Mouse (Mus musculus) spleen, postnatal 14 days (tissue): Measurements from ENCODE around the gene Lrrc51.
"Not testable (repeated sequence)": the region's sequence is repeated elsewhere in the genome, so short reads cannot be mapped to it uniquely, and the experiment has no call there.

Experiments used
- DNase-seq, 2 experiments: peaks; one replicate each; pipeline ENCODE4 v3.0.0; 2021 to 2022; ENCODE audit warnings: low spot score in 2 of 2

Gene Lrrc51

DNA sequence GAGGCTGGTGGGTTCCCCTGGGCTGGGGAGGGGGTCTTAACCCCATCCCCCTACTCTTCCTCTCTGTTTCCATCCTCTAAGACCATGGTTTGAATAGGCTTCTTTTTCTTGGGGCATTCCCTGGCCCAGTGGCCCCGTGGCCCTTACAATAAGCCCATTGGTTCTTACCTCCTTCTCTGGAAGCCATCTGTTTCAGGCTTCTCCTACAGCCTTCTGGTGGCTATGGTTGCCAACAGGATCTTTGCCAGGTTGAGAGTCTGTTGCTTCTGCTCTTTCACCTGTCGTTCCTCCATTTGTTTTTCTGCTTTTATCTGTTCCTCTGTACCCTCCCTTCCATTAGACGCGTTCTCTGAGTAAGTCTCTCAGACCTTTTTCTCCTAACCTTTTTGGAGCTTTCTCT lies 3.9 kb upstream of the Lrrc51 start:
- DNase-seq: no peak

DNA sequence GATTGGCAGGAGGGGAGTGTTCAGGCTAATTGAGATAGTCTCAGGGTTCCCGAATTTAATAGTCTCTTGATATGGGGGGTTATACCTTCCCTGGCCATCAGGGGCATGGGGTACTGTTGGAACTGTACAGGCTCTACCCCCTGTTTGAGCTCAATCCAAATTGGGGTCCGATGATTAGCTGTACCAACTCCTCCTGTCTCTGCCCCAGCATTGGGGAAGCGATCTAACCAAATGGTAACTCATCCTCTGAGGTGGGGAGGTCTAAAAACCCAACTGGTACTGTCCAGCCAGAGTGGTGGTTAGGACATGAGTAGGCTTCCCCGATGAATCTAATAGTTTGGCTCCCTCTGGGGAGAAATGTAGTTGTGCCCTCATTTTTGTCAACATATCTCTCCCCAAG lies 3.3 kb upstream of the Lrrc51 start:
- DNase-seq: no peak

DNA sequence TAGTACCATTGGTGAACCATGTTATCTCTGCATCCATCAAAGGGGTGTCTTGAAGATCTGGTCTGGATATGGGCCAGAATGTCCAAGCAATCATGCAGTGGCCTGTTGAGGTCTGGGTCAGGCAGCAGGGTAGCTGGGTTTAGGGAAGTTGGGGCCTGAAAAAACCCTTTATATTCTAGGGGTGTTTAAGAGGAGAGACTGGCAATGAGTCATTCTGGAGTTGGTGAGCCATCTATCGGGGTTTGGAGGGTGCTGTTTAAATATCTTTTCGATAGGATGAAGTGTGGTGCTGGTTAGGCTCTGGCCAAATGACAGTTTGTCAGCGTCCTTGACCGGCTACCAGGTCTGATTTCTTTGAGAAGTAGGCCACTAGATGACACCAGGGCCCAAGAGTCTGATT lies 2.3 kb upstream of the Lrrc51 start:
- DNase-seq: no peak

DNA sequence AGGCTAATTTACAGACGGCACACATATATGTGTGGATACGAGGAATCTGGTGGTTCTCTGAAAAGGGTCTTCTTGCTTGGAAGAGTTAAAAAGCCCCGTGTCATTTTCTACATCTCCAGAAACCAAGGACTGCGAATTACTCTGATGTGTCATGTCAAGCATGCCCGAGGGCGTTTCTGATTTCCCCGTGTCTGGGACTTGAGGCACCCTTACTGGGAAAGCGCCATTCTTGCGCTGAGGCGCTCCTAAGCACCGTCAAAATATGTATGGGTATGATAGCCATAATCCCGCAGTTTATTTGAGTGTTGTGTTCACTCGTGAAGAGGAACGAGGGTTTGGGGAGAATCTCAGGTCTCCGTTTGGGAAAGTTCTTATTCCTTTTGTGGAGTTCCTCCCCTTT lies 395 bp downstream of the Lrrc51 start:
- DNase-seq: peak in 1 of 2 experiments; percentile 14

DNA sequence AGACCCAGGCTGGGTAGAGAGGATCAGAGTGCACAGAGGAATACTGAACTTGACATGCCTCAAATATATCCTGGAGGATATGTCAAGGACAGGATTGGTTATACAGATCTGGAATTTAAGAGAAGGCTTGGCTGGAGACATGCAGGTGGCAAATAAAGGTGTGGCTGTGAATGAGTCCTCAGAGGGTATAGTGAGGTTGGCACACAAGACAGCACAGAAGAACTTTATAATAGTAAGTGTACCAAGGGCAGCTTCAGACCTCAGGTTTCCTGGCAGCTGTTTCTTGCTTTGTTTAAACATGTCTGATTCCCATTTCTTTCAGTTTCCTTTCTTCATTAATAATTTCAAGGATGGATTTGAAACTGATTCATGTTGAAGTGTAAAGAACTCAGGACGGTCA lies 1.1 kb downstream of the Lrrc51 start:
- no peak for DNase-seq

DNA sequence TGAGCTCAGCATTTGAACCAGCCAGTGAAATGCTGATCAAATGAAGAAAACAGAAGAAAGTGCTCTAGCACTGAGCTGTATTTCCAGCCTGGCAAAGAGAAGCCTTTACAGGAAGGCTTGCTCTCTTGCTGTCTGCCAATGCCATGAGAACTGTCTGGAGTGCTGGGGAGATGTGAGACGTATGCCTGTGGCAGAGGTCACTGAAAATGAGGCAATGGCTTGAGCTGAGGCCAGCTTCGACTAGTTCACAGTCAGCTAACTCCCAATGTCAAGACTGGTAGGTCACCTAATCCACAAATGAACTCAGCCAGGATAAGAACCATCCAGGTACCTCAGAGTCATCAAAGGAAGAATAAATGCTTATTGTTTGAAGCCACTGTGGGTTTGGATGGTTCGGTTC lies 5.6 kb downstream of the Lrrc51 start:
- no peak for DNase-seq

DNA sequence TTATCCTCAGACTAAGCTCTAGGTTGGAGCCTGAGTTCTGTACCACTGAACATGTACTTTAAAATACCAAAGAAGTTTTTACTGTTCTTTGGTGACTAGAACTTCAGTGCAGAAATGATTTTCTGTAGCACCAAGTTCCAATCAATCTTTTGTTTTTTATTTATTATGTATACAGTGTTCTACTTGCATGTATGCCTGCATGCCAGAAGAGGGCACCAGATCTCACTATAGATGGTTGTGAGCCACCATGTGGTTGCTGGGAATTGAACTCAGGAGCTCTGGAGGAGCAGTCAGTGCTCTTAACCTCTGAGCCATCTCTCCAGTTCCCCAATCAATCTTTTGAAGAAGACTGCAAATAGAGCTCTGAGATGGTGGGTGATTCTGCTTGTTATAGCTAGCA lies 7.8 kb downstream of the Lrrc51 start:
- DNase-seq: not testable (repeated sequence)

DNA sequence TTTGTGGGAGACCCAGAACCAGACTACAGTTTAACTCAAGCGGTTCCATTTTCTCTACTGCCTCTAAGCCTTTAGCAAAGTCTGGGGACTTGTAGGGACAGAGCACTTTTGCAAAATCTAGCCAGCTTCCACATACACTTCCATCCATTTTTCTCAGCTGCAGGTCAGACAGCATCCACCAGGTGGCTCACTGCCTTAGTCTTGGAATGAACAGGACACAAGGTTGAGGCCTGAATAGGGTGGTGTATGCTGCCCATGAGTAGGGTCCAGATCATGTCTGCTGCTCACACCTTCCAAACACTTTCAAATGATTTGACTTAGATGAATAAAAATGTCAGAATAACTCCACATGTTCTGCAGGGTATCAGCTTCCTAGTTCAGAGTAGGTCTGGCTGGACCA lies 15.6 kb downstream of the Lrrc51 start:
- DNase-seq: peak in 1 of 2 experiments; percentile 49

DNA sequence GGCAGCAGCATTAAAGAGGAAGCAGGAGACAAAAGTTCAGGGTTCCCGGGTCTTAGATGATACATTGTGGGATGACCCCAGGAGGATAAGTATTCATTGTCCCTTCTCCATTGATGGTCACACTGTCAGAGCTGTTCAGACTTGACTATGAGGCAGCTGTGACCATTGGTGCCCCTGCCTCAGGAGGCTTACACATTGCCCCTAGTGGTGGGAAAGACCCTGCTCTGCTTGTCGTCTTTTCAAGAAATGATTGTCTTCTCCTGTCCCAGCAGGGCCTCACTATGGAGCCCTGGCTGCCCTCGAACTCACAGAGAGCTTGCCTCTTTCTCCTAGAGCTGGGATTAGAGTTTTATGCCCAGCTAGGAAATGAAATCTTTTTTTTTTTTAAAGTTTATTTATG lies 21.7 kb downstream of the Lrrc51 start:
- no peak for DNase-seq

DNA sequence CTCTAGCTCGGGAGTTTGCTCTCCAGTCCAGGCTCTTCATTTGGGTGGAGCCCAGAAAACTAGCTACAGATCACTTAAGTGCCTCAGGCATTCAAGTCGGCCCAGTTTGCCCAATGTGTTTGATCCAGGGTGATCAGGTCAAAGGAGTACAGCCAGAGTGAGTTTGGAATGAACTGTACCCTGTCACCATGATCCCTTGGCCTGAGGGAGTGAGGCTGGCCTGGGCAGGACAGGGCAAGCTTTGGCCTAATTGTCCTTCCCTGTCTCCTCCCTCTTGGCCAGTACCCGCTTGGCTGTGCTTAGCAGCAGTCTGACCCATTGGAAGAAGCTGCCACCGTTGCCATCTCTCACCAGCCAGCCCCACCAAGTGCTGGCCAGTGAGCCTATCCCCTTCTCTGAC lies 23.6 kb downstream of the Lrrc51 start:
- DNase-seq: no peak

DNA sequence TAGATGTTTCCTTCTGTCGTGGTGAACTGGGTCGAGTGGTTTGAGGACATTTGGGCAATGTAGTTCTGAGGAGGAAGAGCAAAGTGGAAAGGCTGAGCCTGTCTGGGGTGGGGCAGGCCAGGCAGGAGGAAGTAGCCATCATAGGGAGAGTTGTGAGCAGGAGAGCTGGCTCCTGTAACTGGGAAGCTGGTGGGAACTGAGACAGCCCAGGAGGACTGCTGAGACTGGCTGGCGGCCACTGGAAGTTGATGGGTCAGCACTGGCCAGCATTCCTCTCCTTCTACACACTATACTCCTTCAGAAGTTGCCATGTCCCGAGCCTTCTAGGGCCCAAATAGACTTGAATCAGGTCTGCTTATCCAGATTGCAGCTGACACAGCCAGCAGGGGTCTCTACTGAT lies 25.3 kb downstream of the Lrrc51 start:
- no peak for DNase-seq

DNA sequence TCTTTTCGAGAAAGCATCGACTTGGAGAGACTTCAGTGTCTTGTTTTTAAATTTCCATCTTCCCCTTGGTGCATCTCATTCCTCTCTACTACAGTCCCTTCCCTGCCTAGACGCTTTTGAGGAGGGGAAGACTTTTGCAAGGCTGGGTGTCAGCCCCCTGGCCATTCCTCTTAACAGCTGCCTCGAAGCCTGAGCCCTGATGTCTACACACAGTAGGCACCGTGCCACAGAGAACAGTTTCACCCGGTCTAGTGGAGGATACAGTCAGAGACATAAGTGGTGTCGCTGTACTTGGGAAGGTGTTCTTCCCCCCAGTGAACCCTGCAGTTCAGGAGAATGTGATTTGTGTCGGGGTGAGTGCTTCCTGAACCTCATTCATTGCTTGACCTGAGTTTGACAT lies 27.0 kb downstream of the Lrrc51 start:
- no peak for DNase-seq

DNA sequence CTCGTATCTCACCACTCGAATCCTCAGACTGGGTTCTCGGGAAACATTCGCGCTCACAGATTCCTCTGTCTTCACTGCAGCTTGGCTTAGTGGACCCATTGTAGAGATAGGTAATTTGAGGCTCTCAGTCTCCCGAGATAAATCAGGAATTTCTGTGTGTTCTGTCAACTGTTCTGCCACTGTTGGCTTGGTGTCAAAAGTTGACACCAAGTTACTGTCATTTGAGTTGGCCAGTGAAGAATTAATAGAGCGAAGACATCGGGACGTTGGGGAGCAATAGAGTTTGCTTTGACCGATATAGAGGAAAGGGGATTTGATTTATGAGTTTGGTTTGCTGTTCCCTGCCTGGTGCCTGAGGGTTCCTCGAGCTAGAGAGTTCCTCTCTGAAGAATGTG lies 27.4 kb downstream of the Lrrc51 start, which contains the start of gene Tomt:
Gene Tomt, minus strand, starts transcription at position 73 of the 395 bp plus-strand sequence.
- DNase-seq: no peak

DNA sequence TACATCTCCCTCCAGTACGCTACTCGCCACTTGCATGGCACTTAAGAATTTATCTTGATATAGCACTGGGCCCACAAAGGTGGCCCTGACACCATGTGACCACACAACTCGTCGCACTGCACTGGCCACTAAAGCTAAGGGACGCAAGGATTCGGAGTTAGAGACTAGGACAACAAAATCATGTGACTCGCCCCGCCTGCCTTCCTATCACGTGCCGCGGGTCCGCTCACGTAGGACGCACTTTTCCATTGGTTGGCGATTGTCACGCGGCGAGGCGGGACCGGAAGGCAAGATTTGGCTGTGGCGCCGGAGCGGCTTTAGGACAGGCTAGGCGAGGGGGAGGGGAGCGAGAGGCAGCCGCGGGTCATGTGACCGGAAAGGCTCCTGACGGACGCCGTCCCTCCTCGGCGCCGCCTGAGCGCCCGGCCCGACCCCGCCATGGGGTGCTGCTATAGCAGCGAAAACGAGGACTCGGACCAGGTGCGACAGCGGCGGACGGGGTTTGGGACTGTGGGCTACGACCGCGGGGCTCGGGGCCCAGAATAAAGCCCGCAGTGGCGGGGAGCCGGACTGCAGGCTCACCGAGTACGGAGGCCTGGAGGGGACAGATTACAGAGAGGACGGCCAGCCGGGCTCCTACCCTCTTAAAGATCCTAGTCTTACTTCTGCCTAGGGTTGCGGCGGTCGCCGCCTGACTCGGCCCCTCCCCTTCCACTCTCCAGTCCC lies 28.0 kb downstream of the Lrrc51 start, which contains the start of gene Lamtor1:
Gene Lamtor1, plus strand, starts transcription at position 344 of the 726 bp plus-strand sequence.
- DNase-seq: peak; percentile 96 to 98

DNA sequence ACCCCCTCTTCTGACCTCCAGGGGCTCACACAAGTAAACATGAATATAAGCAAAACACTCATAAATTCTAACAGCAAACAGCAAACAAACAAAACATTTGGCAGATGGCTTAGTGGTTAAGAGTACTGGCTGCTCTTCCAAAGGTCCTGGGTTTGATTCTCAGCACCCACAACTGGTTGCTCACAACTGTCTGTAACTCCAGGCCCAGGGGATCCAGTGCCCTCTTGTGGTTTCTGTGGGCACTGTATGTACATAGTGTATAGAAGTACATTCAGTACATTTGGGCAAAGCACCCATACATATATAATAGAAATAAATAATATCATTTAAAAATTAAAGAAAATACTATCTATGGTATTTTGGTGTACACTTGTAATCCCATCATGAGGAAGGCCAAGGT lies 30.8 kb downstream of the Lrrc51 start:
- DNase-seq: no peak

DNA sequence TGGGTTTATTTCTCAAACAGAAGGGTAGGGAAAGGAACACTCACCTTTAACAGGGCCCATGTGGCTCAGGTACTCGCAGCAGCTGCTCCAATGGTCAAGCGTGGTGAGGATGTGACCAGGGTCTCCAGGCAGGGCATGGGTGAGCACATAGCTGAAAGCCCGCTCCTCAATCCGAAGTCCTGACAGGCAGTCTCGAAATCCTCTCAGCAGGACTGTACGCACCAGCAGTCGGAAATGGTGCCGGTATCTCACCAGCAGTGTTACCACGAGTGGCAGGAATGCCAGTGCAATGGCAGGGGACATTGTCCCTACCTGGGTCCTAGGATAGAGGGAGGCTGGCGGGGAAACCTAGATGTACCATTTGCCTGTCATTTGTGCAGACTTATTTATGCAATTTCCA lies 31.7 kb downstream of the Lrrc51 start:
- no peak for DNase-seq

DNA sequence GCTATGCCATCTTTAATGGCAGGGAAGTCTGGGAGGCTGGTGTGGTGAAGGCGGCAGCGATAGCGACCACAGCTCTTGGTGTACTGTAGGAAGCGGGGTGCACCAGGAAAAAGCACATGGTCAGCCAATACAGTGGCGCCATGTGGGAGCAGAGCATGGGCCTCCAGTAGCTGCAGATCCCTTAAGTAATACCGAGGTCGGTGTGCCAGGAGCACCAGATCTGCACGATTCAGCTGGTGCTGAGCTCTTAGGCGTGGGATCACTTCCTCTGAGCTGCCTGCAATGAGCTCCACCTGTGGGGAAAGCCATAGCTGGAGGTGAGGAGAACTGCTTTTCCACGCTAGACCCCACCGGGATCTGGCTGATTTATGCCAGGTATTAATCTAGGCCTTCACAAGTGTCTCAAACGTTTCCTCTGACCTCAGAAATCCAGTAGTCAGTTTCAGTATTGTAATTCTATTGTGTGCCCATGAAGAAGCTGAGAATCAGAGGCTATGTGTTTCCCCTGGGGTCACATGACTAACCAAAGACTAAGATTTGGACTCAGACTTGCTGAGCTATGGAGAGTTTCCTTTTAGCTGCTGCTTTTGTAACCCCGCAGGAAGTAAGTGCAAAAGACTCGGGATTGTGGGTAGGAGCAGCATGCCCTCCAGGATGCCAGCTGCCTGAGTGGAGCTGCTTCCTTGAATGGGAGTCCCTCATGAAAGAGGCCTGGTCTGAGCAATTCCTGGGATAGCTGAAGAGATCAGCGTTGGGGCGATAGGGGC lies 33.2 kb downstream of the Lrrc51 start:
- DNase-seq: no peak

DNA sequence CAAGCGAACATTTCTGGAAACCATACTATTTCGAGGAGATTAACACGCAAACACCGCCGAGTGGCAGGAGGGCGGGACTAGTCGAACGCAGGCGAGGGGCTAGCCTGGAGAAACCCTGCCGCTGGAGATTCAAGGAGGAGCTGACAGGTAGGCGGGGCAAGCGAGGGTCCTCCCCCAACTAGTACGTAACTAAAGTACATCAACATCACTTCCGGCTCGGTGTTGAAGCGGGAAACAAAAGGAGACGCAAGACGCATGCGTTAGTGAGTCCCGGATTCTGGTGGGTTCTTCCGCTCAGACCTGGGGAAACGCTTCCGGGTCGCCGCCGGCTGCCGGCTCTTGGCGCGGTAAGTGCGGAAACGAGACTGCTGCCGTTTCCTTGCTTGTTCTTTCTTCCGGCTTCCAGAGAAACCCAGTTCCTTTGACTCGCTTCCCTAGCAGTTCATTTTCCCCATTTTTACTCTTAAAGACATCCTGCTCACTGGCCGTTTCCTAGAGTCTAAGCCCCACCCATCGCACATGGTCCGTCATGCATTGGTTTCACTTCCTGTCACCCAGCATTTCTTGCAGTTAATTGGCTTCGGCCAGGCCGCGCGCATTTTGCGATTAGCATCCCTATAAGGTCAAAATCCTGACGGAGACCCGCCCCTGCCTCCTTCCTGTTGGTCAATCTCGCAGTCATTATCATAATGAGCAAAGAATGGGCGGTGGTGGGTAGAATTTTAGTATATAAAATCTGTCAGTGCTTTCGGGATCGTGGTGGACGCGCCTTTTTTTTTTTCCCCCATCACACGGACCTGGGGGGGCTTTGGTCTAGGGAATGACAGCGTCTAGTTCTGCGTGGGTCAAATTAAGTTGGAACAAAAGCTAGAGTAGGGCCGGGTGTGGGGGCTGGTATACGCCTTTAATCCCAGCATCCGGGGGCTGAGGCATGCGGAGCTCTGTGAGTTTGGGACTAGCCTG lies 37.3 kb downstream of the Lrrc51 start:
- peak; percentile 90 to 92 for DNase-seq

DNA sequence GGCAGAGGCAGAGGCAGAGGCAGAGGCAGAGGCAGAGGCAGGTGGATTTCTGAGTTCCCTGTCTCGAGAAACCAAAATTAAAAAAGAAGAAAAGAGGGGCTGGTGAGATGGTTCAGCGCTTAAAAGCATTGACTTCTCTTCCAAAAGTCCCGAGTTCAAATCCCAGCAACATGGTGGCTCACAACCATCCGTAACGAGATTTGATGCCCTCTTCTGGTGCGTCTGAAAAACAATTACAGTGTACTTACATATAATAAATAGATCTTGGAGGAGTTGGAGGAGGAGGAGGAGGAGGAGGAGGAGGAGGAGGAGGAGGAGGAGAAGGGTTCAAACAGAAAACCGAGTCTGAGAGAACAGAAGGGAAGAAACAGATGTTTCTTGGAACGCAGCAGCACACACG lies 38.0 kb downstream of the Lrrc51 start:
- no peak for DNase-seq

DNA sequence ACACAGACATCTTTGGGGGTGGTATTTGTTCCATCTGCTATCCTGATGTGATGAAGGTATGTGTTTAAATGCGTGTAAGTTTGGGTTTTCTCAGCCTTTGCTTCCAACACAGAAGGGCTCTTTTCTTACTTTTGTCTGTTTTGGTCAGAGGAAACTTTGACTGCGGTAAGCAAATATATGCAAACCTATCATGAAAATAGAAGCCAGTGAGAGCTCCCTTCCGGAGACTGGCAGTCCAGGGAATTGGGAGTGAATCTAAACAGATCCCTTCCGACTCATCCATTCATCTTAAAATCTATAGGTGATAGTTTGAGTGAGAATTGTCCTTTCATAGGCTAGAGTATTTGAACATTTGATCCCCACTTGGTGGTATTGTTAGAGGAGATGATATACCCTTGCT lies 45.2 kb downstream of the Lrrc51 start:
- no peak for DNase-seq

DNA sequence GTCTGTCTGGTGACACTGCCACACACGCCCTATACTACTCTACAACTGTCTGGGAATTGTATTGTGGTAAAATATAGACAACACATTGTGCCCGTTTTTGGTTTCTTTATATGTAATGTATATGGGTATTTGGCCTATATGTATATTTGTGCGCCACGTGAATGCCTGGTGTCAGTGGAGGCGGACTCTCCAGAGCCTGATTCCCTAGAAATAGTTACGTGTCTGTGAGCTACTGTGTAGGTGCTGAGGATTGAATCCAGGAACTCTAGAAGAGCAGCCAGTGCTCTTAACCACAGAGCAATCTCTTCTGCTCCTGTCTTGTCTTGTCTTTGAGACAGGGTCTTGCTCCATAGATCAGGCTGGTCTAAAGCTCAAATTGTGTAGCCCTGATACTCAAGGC lies 47.4 kb downstream of the Lrrc51 start:
- DNase-seq: no peak

DNA sequence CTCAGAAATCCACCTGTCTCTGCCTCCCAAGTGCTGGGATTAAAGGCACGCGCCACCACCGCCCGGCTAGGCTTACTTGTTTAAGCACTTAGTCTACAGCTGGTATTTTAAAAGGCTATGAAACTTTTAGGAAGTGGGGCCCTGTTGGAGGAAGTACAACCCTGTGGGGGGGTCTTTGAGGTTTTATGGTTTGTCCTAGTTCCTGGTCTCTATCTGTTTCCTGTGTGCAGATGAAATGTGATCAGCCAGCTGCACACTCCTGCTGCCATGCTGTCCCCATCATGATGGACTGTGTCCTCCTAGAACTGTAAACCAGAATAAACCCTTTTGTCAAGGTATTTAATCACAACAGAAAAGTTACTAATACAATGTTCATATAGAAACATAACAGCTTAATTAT lies 49.5 kb downstream of the Lrrc51 start:
- no peak for DNase-seq
